Mouse (Mus musculus) heart, embryonic 16.5 days (tissue): ENCODE results near the gene Ugcg. TPM values are rescaled to one million over a fixed set of nuclear protein-coding genes. Genes with fewer than 3 reads are reported as not detected.

Source experiments
- ATAC-seq: fragments of 200-750 bp; cut with Nextera tagmentation; replicated peaks from 2 replicates; pipeline ENCODE4 v1.8.0; 2017; ENCODE audit warnings: moderate number of reproducible peaks; ENCODE audit not compliant: insufficient read depth, low FRiP score; ENCODE audit errors: extremely low read depth
- H3K27ac ChIP-seq: fragments of 300-500 bp; sonication (generic); 2 replicates; pipeline ENCODE4 v1.5.1; 2014; ENCODE audit warnings: mild to moderate bottlenecking, low read length, control low read depth, moderate library complexity
- H3K27me3 ChIP-seq: fragments of 300-500 bp; sonication (generic); 2 replicates; pipeline ENCODE4 v1.6.1; 2014; ENCODE audit warnings: low read length, mixed read lengths; ENCODE audit not compliant: control insufficient read depth, insufficient read depth
- H3K36me3 ChIP-seq: fragments of 300-500 bp; sonication (generic); 2 replicates; pipeline ENCODE4 v1.6.1; 2014; ENCODE audit not compliant: control insufficient read depth, insufficient read depth
- H3K4me1 ChIP-seq: fragments of 300-500 bp; sonication (generic); 2 replicates; pipeline ENCODE4 v1.6.1; 2014; ENCODE audit warnings: low read length, mixed read lengths; ENCODE audit not compliant: control insufficient read depth, insufficient read depth
- H3K4me2 ChIP-seq: fragments of 300-500 bp; sonication (generic); 2 replicates; pipeline ENCODE4 v1.6.1; 2014; ENCODE audit warnings: low read depth, mild to moderate bottlenecking, control low read depth, low read length
- H3K4me3 ChIP-seq: fragments of 300-500 bp; sonication (generic); 2 replicates; pipeline ENCODE4 v1.5.1; 2014; ENCODE audit warnings: mild to moderate bottlenecking, control low read depth, low read length
- H3K9ac ChIP-seq: fragments of 300-500 bp; sonication (generic); 2 replicates; pipeline ENCODE4 v1.6.1; 2014; ENCODE audit warnings: low read length, control low read depth
- H3K9me3 ChIP-seq: fragments of 300-500 bp; sonication (generic); replicated peaks from 2 replicates; pipeline ENCODE4 v1.6.1; 2016; ENCODE audit warnings: low read length; ENCODE audit not compliant: control insufficient read depth
- WGBS: fragments of 180-500 bp; shearing (Covaris S2); extraction: QIAGEN DNeasy Blood & Tissue Kit; methylation state at CpG from one replicate; pipeline ENCODE4 v1.1.7; 2014; 5-methylcytosine and 5-hydroxymethylcytosine counted together
- polyA plus RNA-seq: library from polyadenylated mRNA; unstranded; fragments of >200 nt; fragmentation: Nextera tagmentation; extraction: Ambion mirVana; gene quantifications from 2 replicates; pipeline ENCODE4 v1.2.1, GENCODE M21; 2015

Gene Ugcg
- polyA plus RNA-seq, 1 experiment from 2014 or later = 8.0 TPM

DNA sequence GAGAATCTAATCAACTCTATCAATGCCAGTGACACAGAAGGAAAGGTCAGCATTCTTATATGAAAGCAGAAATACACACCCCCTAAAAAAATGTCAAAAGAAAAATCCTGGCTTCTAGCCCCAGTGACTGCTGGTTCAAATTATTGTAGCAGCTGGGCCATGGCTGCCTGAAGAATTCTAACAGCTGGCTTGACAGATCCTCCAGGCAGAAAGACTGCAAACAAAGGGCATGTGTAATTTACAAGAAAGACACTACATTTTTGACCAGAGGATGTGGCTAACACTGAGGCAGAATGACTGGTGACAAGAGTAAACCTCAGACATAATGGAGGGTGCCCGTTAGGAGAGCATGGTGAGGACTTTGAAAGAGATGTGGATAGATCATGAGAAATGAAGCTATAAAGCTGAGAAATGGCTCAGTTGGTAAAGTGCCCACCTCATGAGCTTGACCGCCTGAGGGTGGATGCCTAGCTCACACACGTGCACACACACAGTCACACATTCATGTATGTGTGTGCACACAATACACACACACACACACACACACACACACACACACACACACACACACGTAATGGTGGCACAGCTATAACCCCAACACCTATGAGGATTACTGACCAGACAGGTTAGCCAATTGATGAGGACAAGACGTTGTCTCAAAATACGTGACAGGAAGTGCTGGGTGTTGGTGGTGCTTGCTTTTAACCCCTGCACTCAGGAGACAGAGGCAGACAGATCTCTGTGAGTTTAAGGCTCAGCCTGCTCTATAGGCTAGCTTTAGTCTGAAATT, 42.4 kb downstream of the Ugcg start:
- H3K27me3 ChIP-seq = no peaks in the 10 kb centered on the region
- no peak overlapping the region for H3K4me3 ChIP-seq
- H3K27ac ChIP-seq = no peak overlapping the region
- H3K9me3 ChIP-seq = no peaks in the 10 kb centered on the region
- H3K4me1 ChIP-seq = no peaks in the 10 kb centered on the region
- no peak overlapping the region for H3K4me2 ChIP-seq
- ATAC-seq = no peak
- no peaks in the 10 kb centered on the region for H3K36me3 ChIP-seq
- 77% methylated on average over 6 of the region's 6 CpGs for WGBS
- H3K9ac ChIP-seq = no peak overlapping the region

DNA sequence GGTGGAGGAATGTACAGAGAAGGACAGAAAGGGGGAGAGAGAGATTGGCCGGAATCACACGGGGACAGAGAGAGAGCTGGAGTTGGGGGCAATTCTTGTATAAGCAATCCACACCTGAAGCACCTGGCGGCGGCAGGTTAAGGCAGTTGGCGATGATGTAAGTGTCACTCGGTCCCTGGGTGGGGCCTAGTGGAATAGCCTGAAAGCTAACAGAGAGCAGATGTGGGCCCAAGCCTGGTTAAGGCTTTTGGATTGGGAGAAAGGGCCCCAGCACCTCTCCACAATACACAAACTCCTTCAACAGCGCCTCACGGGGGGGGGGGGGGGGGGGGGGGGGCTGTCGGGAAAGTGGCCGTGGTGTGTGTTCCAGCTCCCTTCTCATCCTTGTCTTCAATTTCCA, 45.0 kb downstream of the Ugcg start:
- Histone ChIP-seq H3K4me1 (0 out of 2 replicates have a peak, but pooled peaks cover 4% of the 10 kb centered on the region), H3K9ac (no peak overlapping the region), H3K27me3 (no peaks in the 10 kb centered on the region), H3K36me3 (no peaks in the 10 kb centered on the region), H3K9me3 (no peaks in the 10 kb centered on the region), H3K27ac (no peak overlapping the region), H3K4me2 (no peak overlapping the region), H3K4me3 (no peak overlapping the region)
- 96% methylated on average over 7 of the region's 10 CpGs for WGBS
- no peak for ATAC-seq

DNA sequence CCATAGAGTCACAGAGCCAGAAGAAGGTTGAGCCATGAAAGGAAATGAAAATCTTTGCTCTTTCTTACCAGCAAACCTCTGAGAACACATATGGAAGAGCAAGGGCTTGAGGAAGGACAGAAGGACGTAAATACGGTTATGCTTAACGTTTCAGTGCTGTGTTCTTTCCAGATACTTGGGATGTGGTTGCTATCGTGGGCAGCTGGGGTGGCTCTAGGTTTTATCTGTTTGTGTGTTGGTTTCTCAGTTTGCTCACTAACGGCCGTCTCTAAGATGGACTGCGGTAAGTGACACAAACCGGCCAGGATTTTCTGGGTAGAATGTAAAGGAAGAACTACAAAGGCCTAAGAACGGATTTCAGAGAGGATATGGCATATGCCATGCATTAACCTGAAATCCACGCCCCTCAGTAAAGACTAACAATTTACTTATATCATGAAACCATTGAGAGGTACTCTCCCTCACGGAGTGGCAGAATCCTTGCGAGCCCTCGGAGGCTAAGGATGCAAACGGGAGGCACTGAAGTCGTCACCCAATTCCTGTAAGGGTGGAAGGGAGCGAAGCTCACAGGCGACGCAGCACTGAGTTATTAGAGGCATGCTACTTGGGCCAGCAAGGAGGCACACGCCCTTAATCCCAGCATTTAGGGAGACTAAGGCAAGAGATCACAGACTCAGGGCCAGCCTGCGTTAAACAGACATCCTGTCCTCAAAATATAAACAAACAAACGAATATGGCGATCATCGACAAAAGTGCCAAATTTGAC, 45.6 kb downstream of the Ugcg start:
- WGBS = 85% methylated on average over 23 of the region's 23 CpGs
- Histone ChIP-seq H3K9me3 (no peaks in the 10 kb centered on the region), H3K36me3 (no peaks in the 10 kb centered on the region), H3K4me2 (no peak overlapping the region), H3K27ac (no peak overlapping the region), H3K4me3 (no peak overlapping the region), H3K4me1 (peaks cover 8% of the 10 kb centered on the region), H3K27me3 (no peaks in the 10 kb centered on the region), H3K9ac (no peak overlapping the region)
- ATAC-seq = no peak

DNA sequence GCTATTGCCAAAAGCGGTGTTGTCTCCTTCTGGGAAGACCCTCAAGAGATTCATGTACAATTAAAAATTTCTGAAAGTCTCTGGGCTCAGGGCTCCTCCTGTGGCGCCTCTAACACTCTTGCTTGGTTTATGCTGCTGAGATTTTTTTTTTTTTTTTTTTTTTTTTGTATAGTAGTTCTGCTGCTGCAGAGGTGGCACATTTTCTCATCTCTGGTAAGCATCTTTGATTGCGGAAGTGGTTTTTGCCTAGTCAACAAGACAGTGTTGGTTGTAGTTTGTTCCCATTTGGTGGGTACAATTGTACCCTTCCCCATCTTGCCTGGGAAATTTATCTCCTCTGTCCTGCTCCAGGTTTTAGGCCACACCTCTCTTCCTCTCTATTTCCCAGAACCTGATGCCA, 47.3 kb downstream of the Ugcg start:
- H3K4me3 ChIP-seq = no peak overlapping the region
- H3K4me2 ChIP-seq = no peak overlapping the region
- H3K9me3 ChIP-seq = 0 out of 2 replicates have a peak, but pooled peaks cover 3% of the 10 kb centered on the region
- no peak for ATAC-seq
- no peak overlapping the region for H3K9ac ChIP-seq
- H3K27ac ChIP-seq = no peak overlapping the region
- H3K36me3 ChIP-seq = no peaks in the 10 kb centered on the region
- 90% methylated on average over 3 of the region's 3 CpGs for WGBS
- no peaks in the 10 kb centered on the region for H3K27me3 ChIP-seq
- H3K4me1 ChIP-seq = peaks cover 9% of the 10 kb centered on the region

DNA sequence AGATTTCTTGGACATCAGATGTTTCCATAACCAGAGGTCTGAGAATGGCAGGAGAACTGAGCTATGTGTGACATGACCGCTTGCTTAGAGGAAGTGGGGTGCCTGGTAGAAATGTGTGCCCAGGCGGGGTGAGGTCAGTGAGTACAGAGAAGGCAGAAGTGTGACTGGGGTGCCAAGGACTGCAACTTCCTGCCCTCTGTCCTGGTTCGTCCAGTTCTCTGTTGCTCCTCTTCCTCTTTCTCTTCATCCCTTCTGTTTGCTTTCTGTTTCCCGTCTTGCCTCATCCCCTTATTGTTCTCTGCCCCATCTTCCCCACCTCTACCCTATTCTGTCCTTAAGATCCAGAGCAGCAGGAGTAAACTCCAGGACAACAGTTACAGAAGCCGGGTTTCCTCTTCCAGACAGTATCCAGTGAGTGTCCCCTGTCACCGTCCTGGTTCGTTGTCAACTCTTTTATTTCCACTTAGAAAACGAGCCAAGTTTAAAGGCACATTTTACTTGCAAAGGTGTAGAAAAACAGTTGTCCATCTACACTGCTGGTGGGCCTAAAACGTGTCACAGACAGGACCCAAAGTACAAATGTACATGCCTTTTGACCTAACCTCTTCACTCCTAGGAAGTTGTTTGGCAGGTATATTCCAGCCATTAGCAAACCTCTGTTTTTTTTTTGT, 49.7 kb downstream of the Ugcg start:
- H3K36me3 ChIP-seq = no peaks in the 10 kb centered on the region
- H3K9me3 ChIP-seq = 0 out of 2 replicates have a peak, but pooled peaks cover 3% of the 10 kb centered on the region
- no peak overlapping the region for H3K4me2 ChIP-seq
- H3K9ac ChIP-seq = no peak overlapping the region
- peak overlapping the region; percentile 62 for H3K27ac ChIP-seq
- peaks cover 9% of the 10 kb centered on the region for H3K4me1 ChIP-seq
- no peak overlapping the region for H3K4me3 ChIP-seq
- no peak for ATAC-seq
- H3K27me3 ChIP-seq = no peaks in the 10 kb centered on the region
- 44% methylated on average over 9 of the region's 9 CpGs for WGBS

DNA sequence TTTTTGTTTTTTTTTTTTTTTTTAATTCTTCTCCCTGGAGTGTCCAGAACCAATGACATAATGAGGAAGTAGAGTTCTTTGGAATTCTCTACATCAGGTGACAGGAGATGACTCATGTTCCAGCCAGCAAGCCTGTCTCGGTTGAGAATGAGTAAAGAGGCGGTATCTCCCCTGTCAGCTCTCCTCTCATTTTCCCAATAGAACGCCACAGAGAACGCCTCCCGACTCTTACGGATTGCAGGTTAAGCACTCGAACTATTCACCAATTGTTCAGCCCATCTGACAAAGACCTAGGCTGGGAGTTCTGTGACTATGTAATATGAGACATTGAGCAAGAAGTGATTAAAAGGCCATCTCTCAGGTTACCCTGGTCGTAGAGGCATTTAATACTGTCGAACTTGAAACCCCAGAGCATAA, 50.3 kb downstream of the Ugcg start:
- Histone ChIP-seq H3K36me3 (no peaks in the 10 kb centered on the region), H3K9me3 (0 out of 2 replicates have a peak, but pooled peaks cover 3% of the 10 kb centered on the region), H3K9ac (no peak overlapping the region), H3K27me3 (no peaks in the 10 kb centered on the region), H3K4me1 (peaks cover 9% of the 10 kb centered on the region), H3K4me3 (no peak overlapping the region), H3K4me2 (peak overlapping the region; percentile 48), H3K27ac (peak overlapping the region; percentile 21; the same call in 1 of the 2 replicates)
- peak; percentile 73 for ATAC-seq
- 17% methylated on average over 9 of the region's 9 CpGs for WGBS

DNA sequence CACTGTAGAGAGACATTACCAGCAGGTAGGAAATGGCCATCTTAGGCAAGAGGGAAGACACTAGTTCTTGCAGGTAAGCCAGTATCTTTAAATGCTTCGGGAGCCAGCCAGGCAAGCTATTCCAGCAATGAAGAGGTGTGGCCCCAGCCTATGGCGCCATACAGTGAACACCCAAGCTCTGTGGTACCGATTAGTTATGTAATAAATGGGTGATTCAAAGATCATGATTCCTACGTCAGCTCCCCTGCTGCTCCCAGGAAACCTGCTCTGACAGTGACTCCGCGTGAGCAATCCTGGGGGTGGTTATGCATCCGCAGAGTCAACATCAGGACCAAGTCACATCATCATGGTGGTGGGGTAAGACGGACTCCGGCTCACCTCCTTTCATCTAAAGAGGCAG, 51.1 kb downstream of the Ugcg start:
- ATAC-seq = no peak
- 91% methylated on average over 9 of the region's 9 CpGs for WGBS
- no peak overlapping the region for H3K4me3 ChIP-seq
- no peak overlapping the region for H3K27ac ChIP-seq
- peaks cover 9% of the 10 kb centered on the region for H3K4me1 ChIP-seq
- H3K9ac ChIP-seq = no peak overlapping the region
- no peak overlapping the region for H3K4me2 ChIP-seq
- H3K9me3 ChIP-seq = 0 out of 2 replicates have a peak, but pooled peaks cover 3% of the 10 kb centered on the region
- H3K27me3 ChIP-seq = no peaks in the 10 kb centered on the region
- H3K36me3 ChIP-seq = no peaks in the 10 kb centered on the region

DNA sequence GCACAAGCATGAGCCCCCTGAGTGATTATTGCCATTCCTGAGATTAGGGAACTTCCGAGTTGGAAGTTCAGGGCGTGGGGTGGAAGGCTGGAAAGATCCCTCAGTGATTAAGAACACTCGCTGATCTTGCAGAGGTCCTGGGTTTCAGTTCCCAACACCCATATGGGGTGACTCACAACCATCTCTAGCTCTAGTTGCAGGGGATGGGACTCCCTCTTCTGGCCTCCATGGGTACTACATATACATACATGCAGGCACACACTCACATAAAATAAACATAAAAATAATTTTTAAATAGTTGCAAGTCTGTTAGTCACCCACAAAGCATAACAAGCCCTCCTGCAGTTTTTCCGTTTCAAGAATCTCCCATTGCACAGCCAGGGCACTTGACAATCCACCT, 52.0 kb downstream of the Ugcg start:
- Histone ChIP-seq H3K9me3 (0 out of 2 replicates have a peak, but pooled peaks cover 3% of the 10 kb centered on the region), H3K9ac (no peak overlapping the region), H3K36me3 (no peaks in the 10 kb centered on the region), H3K27me3 (no peaks in the 10 kb centered on the region), H3K4me2 (no peak overlapping the region), H3K4me1 (peaks cover 9% of the 10 kb centered on the region), H3K27ac (no peak overlapping the region), H3K4me3 (no peak overlapping the region)
- 92% methylated on average over 4 of the region's 4 CpGs for WGBS
- ATAC-seq = no peak
